Mouse (Mus musculus) testis, adult 2 months (tissue): ENCODE measurements around the gene Fahd2a.

Experiments used
- CTCF ChIP-seq: fragments of 200-500 bp; IDR thresholded peaks from 2 replicates; pipeline ENCODE4 v1.5.1; 2012; ENCODE audit warnings: low read depth, mild to moderate bottlenecking, inconsistent platforms, low read length, moderate library complexity; ENCODE audit not compliant: control insufficient read depth, insufficient read depth, insufficient replicate concordance
- POLR2A ChIP-seq: fragments of 200-500 bp; IDR thresholded peaks from 2 replicates; pipeline ENCODE4 v1.6.1; 2012; ENCODE audit warnings: low read depth, mild to moderate bottlenecking, inconsistent platforms, low read length, moderate library complexity; ENCODE audit not compliant: control insufficient read depth

- TF ChIP-seq POLR2A (no peak), CTCF (no peak)
Measured at GRCm38 (mm10) chr2:127433487-127434295, 10.7 kb downstream of the Fahd2a start.
